Mouse (Mus musculus) kidney, adult 9 months (tissue): ENCODE data around the gene Nlrc5.

Experiments
- DNase-seq: peaks from one replicate; pipeline ENCODE4 v3.0.0; 2022

Nlrc5 gene

GRCm38 (mm10) chr8:94574159-94574907, 140.2 kb downstream of the Nlrc5 start:
- DNase-seq, result no peak

GRCm38 (mm10) chr8:94575148-94575547, 141.0 kb downstream of the Nlrc5 start:
- no peak for DNase-seq
